Comparison of ENCODE assay signal across 13 mouse cellular contexts in the genomic region with DNA sequence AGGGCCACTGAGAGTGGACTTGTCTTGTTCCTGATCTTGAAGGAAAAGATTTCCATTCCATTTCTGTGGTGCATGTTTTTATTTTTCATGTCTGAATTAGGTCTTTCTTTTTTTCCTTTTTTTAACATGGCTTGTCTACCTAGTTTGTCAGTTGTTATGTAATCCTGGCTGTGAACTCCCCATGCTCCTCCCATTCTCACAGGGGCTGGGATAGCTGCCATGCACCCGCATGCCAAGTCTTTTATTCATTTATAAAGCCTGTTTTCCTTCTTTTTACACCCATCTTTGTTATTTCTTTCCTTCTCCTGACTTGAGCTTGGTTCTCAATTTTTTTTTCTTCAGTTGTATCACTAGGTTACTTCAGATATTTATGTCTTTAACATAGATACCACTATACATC.
DNase-seq lines count a peak whose midpoint lies in the region; ATAC-seq lines count a peak whose summit lies in the region.
"Had no signal": no experiment of that assay in that cellular context is flagged by ENCODE, and none has a peak within 500 bp of the region (broad histone marks: within the 10 kb centered on the region; RNA-seq: fewer than 3 reads in every experiment).

No protein-coding gene starts in this region.

- H3K36me3 ChIP-seq in kidney, embryonic 15.5 days = no peaks in the 10 kb centered on the region
- H3K36me3 ChIP-seq in midbrain, embryonic 14.5 days (ENCODE audit: control insufficient read depth, insufficient read depth, low read length) = no peaks in the 10 kb centered on the region
- H3K36me3 ChIP-seq: embryonic facial prominence, embryonic 15.5 days; hindbrain, embryonic 13.5 days; limb, embryonic 13.5 days had no signal

- H3K4me1 ChIP-seq in kidney, embryonic 15.5 days = 0 out of 2 replicates have a peak, but pooled peaks cover 5% of the 10 kb centered on the region
- H3K4me1 ChIP-seq in midbrain, embryonic 14.5 days (ENCODE audit: control insufficient read depth, insufficient read depth, low read length) = no peaks in the 10 kb centered on the region
- H3K4me1 ChIP-seq: hindbrain, embryonic 13.5 days; limb, embryonic 13.5 days had no signal

- no peaks in the 10 kb centered on the region for H3K27me3 ChIP-seq in kidney, embryonic 15.5 days
- no peaks in the 10 kb centered on the region for H3K27me3 ChIP-seq in midbrain, embryonic 14.5 days (ENCODE audit: control insufficient read depth, insufficient read depth, low read length)
- H3K27me3 ChIP-seq: embryonic facial prominence, embryonic 15.5 days; hindbrain, embryonic 13.5 days; limb, embryonic 13.5 days had no signal

- no peak overlapping the region for H3K9ac ChIP-seq in kidney, embryonic 15.5 days
- H3K9ac ChIP-seq in midbrain, embryonic 14.5 days (replicated peaks; ENCODE audit: low read length) = no peak overlapping the region
- H3K9ac ChIP-seq: embryonic facial prominence, embryonic 15.5 days; hindbrain, embryonic 13.5 days; limb, embryonic 13.5 days had no signal

- H3K9me3 ChIP-seq in kidney, embryonic 15.5 days (replicated peaks) = no peaks in the 10 kb centered on the region
- H3K9me3 ChIP-seq in midbrain, embryonic 14.5 days (ENCODE audit: control insufficient read depth, low read length) = no peaks in the 10 kb centered on the region
- H3K9me3 ChIP-seq: embryonic facial prominence, embryonic 15.5 days; hindbrain, embryonic 13.5 days; limb, embryonic 13.5 days; megakaryocyte, embryonic 14.5 days had no signal

- WGBS in kidney, embryonic 15.5 days = 83% methylated on average over 1 of the region's 1 CpGs
- WGBS in midbrain, embryonic 14.5 days = 84% methylated on average over 1 of the region's 1 CpGs

- H3K4me2 ChIP-seq in kidney, embryonic 15.5 days = no peak overlapping the region
- H3K4me2 ChIP-seq in midbrain, embryonic 14.5 days (ENCODE audit: low read length) = no peak overlapping the region
- H3K4me2 ChIP-seq: embryonic facial prominence, embryonic 15.5 days; hindbrain, embryonic 13.5 days; limb, embryonic 13.5 days had no signal

- no peak overlapping the region for H3K4me3 ChIP-seq in kidney, embryonic 15.5 days (replicated peaks)
- H3K4me3 ChIP-seq in midbrain, embryonic 14.5 days (replicated peaks; ENCODE audit: low read depth, low read length) = no peak overlapping the region
- H3K4me3 ChIP-seq: embryonic facial prominence, embryonic 15.5 days; hindbrain, embryonic 13.5 days; limb, embryonic 13.5 days; megakaryocyte, embryonic 14.5 days; myocyte had no signal

- H3K27ac ChIP-seq in kidney, embryonic 15.5 days = no peak overlapping the region
- no peak overlapping the region for H3K27ac ChIP-seq in midbrain, embryonic 14.5 days (replicated peaks; ENCODE audit: low read depth, low read length)
- H3K27ac ChIP-seq: embryonic facial prominence, embryonic 15.5 days; hindbrain, embryonic 13.5 days; limb, embryonic 13.5 days had no signal

- no peak for ATAC-seq in kidney, embryonic 15.5 days (replicated peaks; ENCODE audit: low FRiP score)
- no peak for ATAC-seq in midbrain, embryonic 14.5 days (ENCODE audit: low FRiP score, low TSS enrichment)

- DNase-seq in cerebellum, adult 9-10 months = peak; percentile 24
- DNase-seq in cerebellum, adult 18-20 months = no peak
- DNase-seq in kidney, adult 18-20 months = peak; percentile 41
- peak; percentile 69 for DNase-seq in NIH3T3 (ENCODE audit: low read depth)
- DNase-seq in kidney, postnatal 25 days = peak; percentile 35 to 70
- no peak for DNase-seq in neural tube, embryonic 10.5 days (ENCODE audit: extremely low spot score, low spot score)
- DNase-seq in midbrain, embryonic 14.5 days = no peak

Comparison
In these comparisons a context has a peak if more than half of its experiments do, and no peak if none do; other contexts are left out.
1. DNase-seq: peak in cerebellum, adult 9-10 months (single experiment), kidney, adult 18-20 months (single experiment), NIH3T3 (single experiment) and kidney, postnatal 25 days (2 of 2); none in cerebellum, adult 18-20 months (0 of 2), neural tube, embryonic 10.5 days (single experiment) and midbrain, embryonic 14.5 days (single experiment).